Mouse (Mus musculus): Measurements from ENCODE around the gene Cbfa2t2.

- TF ChIP-seq CTCF (IDR thresholded peaks at IDR 0.05; ENCODE audit: low read depth) (no peak), EP300 (IDR thresholded peaks at IDR 0.05; ENCODE audit: low read depth) (no peak)
Observed at GRCm38 (mm10) chr2:154498571-154498970, 62.3 kb downstream of the Cbfa2t2 start.

Measured in liver, postnatal 0 days (tissue).